Comparison of ENCODE assay signal across 10 mouse cellular contexts in the genomic region with DNA sequence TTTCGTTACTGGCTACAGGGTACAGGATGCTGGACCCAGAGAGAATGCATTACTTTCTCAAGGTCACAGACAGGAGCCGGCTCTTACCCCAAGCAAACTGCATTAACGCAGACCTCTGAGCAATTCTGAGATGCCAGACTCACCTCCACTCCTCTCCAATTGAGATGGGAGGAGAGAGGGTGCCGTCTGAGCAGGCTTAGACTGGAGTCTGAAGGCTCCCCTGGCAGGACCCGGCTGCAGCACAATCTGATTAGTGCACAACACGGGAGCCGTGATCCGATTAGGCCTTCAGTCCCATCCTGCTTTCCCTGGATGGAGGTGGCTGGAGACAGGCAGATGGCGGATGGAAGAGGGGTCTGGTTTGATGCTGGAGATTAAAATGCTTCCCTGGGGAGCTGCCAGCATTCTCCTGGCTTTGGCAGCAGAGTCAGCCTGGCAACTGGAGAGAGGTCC. TPM values are rescaled to one million over a fixed set of nuclear protein-coding genes. Genes with fewer than 3 reads are reported as not detected.
DNase-seq lines count a peak whose midpoint lies in the region; ATAC-seq and TF ChIP-seq lines count a peak whose summit lies in the region.
"Had no signal": no experiment of that assay in that cellular context is flagged by ENCODE, and none has a peak within 500 bp of the region (broad histone marks: within the 10 kb centered on the region; RNA-seq: fewer than 3 reads in every experiment).

No protein-coding gene starts in this region.

- H3K4me2 ChIP-seq in kidney, embryonic 14.5 days (replicated peaks; ENCODE audit: low read depth, low read length): no peak overlapping the region
- H3K4me2 ChIP-seq in neural tube, embryonic 14.5 days (ENCODE audit: low read depth, low read length): 0 out of 2 replicates have a peak overlapping the region, but pooled peaks have one; percentile 1

- no peaks in the 10 kb centered on the region for H3K27me3 ChIP-seq in kidney, embryonic 14.5 days (ENCODE audit: control insufficient read depth, insufficient read depth, low read length)
- no peaks in the 10 kb centered on the region for H3K27me3 ChIP-seq in neural tube, embryonic 14.5 days (ENCODE audit: control insufficient read depth, insufficient read depth, low read length)
- H3K27me3 ChIP-seq in thymus, adult 2 months (ENCODE audit: control insufficient read depth, insufficient read depth, low read length): no peaks in the 10 kb centered on the region

- no peak for TF ChIP-seq CTCF in thymus, adult 2 months (IDR thresholded peaks at IDR 0.05; ENCODE audit: borderline replicate concordance, control insufficient read depth, extremely low read depth, insufficient read depth, low read length, poor library complexity)

- no peak overlapping the region for H3K27ac ChIP-seq in kidney, embryonic 14.5 days (ENCODE audit: low read depth, low read length)
- peak overlapping the region; percentile 64 for H3K27ac ChIP-seq in neural tube, embryonic 14.5 days (ENCODE audit: low read depth, low read length)
- no peak overlapping the region for H3K27ac ChIP-seq in thymus, adult 2 months (ENCODE audit: control insufficient read depth, insufficient read depth, low read length)

- H3K9me3 ChIP-seq in kidney, embryonic 14.5 days (ENCODE audit: control insufficient read depth, low read length): no peaks in the 10 kb centered on the region
- H3K9me3 ChIP-seq in neural tube, embryonic 14.5 days (ENCODE audit: control insufficient read depth, low read length): no peaks in the 10 kb centered on the region
- H3K9me3 ChIP-seq: G1E had no signal

- H3K36me3 ChIP-seq in kidney, embryonic 14.5 days (ENCODE audit: control insufficient read depth, insufficient read depth, low read length): no peaks in the 10 kb centered on the region
- no peaks in the 10 kb centered on the region for H3K36me3 ChIP-seq in neural tube, embryonic 14.5 days (ENCODE audit: control insufficient read depth, insufficient read depth, low read length)
- no peaks in the 10 kb centered on the region for H3K36me3 ChIP-seq in thymus, adult 2 months (ENCODE audit: control insufficient read depth, insufficient read depth, low read length)
- H3K36me3 ChIP-seq: G1E had no signal

- H3K4me1 ChIP-seq in kidney, embryonic 14.5 days (ENCODE audit: control insufficient read depth, insufficient read depth, low read length): peaks cover 14% of the 10 kb centered on the region; the same call in 1 of the 2 replicates
- peaks cover 9% of the 10 kb centered on the region for H3K4me1 ChIP-seq in neural tube, embryonic 14.5 days (ENCODE audit: control insufficient read depth, insufficient read depth, low read length)
- H3K4me1 ChIP-seq in thymus, adult 2 months (replicated peaks; ENCODE audit: control insufficient read depth, insufficient read depth, low read length): no peaks in the 10 kb centered on the region
- H3K4me1 ChIP-seq: megakaryocyte, embryonic 14.5 days had no signal

- ATAC-seq in kidney, embryonic 14.5 days (ENCODE audit: low FRiP score, low TSS enrichment): no peak; the same call in 1 of the 2 replicates
- ATAC-seq in neural tube, embryonic 14.5 days (ENCODE audit: low read depth): peak; percentile 56; the same call in 1 of the 2 replicates

- 24% methylated on average over 9 of the region's 9 CpGs for WGBS in kidney, embryonic 14.5 days
- 25% methylated on average over 9 of the region's 9 CpGs for WGBS in neural tube, embryonic 14.5 days
- 82% methylated on average over 9 of the region's 9 CpGs for WGBS in thymus, adult 2 months

- H3K4me3 ChIP-seq in kidney, embryonic 14.5 days (ENCODE audit: low read length): no peak overlapping the region
- no peak overlapping the region for H3K4me3 ChIP-seq in neural tube, embryonic 14.5 days (ENCODE audit: low read depth, low read length)
- no peak overlapping the region for H3K4me3 ChIP-seq in thymus, adult 2 months (ENCODE audit: control insufficient read depth, insufficient read depth, low read length)
- H3K4me3 ChIP-seq: megakaryocyte, embryonic 14.5 days had no signal

- peak; percentile 76 for DNase-seq in kidney, adult 18-20 months
- DNase-seq in cerebellum, adult 11-12 months: peak; percentile 89
- DNase-seq in frontal cortex, postnatal 36 days (ENCODE audit: low spot score in 2 of 2): peak; percentile 29 to 37
- DNase-seq in layer of hippocampus, adult 8-10 months (ENCODE audit: low spot score in 2 of 2): peak; percentile 53 to 79
- no peak for DNase-seq in thymus, adult 2 months
- DNase-seq in heart, adult 8-10 months (ENCODE audit: low spot score): no peak

- TF ChIP-seq POLR2A in thymus, adult 2 months (IDR thresholded peaks at IDR 0.05; ENCODE audit: control insufficient read depth, extremely low read depth, insufficient read depth, low read length, poor library complexity): no peak

- H3K9ac ChIP-seq in kidney, embryonic 14.5 days (ENCODE audit: low read depth, low read length): no peak overlapping the region
- H3K9ac ChIP-seq in neural tube, embryonic 14.5 days (replicated peaks; ENCODE audit: low read depth, low read length): 0 out of 2 replicates have a peak overlapping the region, but pooled peaks have one; percentile 34

RNA-seq across cellular contexts. Expression of gene Slc19a1, which starts 23.9 kb away (rescaled TPM):
- polyA plus RNA-seq in kidney, embryonic 14.5 days (2014; fragmentation: Nextera tagmentation; extraction: Ambion mirVana): 34.1 and 40.9 TPM in 2 replicates
- 10 to 100 TPM; 17.4 to 28.6 (median 22.8) TPM for total RNA-seq in layer of hippocampus, adult 8-10 months (2022)
- 35.6 and 37.4 TPM in 2 replicates for polyA plus RNA-seq in neural tube, embryonic 14.5 days (2014; fragmentation: Nextera tagmentation; extraction: Ambion mirVana)
- 97.7 and 110 TPM in 2 replicates for polyA plus RNA-seq in thymus, adult 2 months (2012; rRNA removed)
- 1 to 10 TPM; 4.2 to 7.9 (median 6.0) TPM for total RNA-seq in heart, adult 8-10 months (2022)

RNA-seq across cellular contexts. Expression of gene Pcbp3, which starts 46.4 kb away (rescaled TPM):
- polyA plus RNA-seq in kidney, embryonic 14.5 days (2014; fragmentation: Nextera tagmentation; extraction: Ambion mirVana): 19.7 and 28.4 TPM in 2 replicates
- 10 to 100 TPM; 58.1 to 68.9 (median 61.3) TPM for total RNA-seq in layer of hippocampus, adult 8-10 months (2022)
- polyA plus RNA-seq in neural tube, embryonic 14.5 days (2014; fragmentation: Nextera tagmentation; extraction: Ambion mirVana): 45.8 and 60.8 TPM in 2 replicates
- polyA plus RNA-seq in thymus, adult 2 months (2012; rRNA removed): 12.7 and 18.6 TPM in 2 replicates
- total RNA-seq in heart, adult 8-10 months (2022): 1 to 10 TPM; 2.5 to 4.3 (median 3.1) TPM
- total RNA-seq: G1E had no signal
- polyA plus RNA-seq: G1E had no signal

Comparison
In these comparisons a context has a peak if more than half of its experiments do, and no peak if none do; other contexts are left out.
1. DNase-seq: peak in kidney, adult 18-20 months (single experiment), cerebellum, adult 11-12 months (single experiment), frontal cortex, postnatal 36 days (2 of 2) and layer of hippocampus, adult 8-10 months (2 of 2); none in thymus, adult 2 months (single experiment) and heart, adult 8-10 months (single experiment).